Mouse (Mus musculus): ENCODE measurements at regions not wholly inside any gene's neighbourhood (a gene's known extent, or its start where the extent isn't known, plus 50 kb on each side); places are given as distances from the start of the nearest gene placed in this dataset.

DNA sequence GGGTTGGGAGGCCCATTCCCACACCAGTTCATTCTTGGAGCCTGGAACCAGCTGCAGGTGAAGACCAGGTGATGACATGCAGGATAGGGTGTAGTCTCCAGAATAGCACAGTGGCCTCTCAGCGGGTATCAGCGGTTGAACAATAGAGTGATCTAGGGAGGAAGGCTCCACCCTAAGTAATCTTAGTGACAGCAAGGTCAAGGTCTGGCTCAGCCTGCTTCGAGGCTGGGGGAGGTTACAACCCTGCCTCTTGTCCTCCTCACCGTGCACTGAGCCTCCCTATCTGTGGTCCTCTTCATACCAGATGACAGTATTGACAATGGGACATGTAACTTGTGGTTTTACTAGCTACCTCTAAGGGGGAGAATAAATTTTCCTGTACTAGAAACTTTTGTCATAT, 1461.1 kb downstream of the 4930444P10Rik start:
- no peak for ATAC-seq (ENCODE audit: insufficient number of reproducible peaks, insufficient read depth, low FRiP score, low read depth)
- no peaks in the 10 kb centered on the region for H3K4me1 ChIP-seq (ENCODE audit: control insufficient read depth, insufficient read depth, low read length)
- WGBS: 44% methylated on average over 4 of the region's 4 CpGs
- no peak overlapping the region for H3K9ac ChIP-seq (replicated peaks; ENCODE audit: low read depth, low read length)
- no peaks in the 10 kb centered on the region for H3K9me3 ChIP-seq (ENCODE audit: control insufficient read depth, low read depth, low read length)
- H3K4me3 ChIP-seq (ENCODE audit: low read depth, low read length): no peak overlapping the region
- H3K4me2 ChIP-seq (replicated peaks; ENCODE audit: low read depth, low read length): no peak overlapping the region
- no peaks in the 10 kb centered on the region for H3K27me3 ChIP-seq (ENCODE audit: control insufficient read depth, insufficient read depth, low read length)
- H3K27ac ChIP-seq (ENCODE audit: low read length): no peak overlapping the region
- no peaks in the 10 kb centered on the region for H3K36me3 ChIP-seq (ENCODE audit: control insufficient read depth, insufficient read depth, low read length)

- H3K27me3 ChIP-seq (ENCODE audit: control insufficient read depth, insufficient read depth, low read length): no peaks in the 10 kb centered on the region
Observed at GRCm38 (mm10) chr1:14627204-14627603, 1465.9 kb downstream of the 4930444P10Rik start.

GRCm38 (mm10) chr1:14626685-14627084, 1466.4 kb downstream of the 4930444P10Rik start:
- H3K27ac ChIP-seq (ENCODE audit: low read length): no peak overlapping the region
- H3K9ac ChIP-seq (replicated peaks; ENCODE audit: low read depth, low read length): no peak overlapping the region
- H3K4me1 ChIP-seq (ENCODE audit: control insufficient read depth, insufficient read depth, low read length): no peaks in the 10 kb centered on the region
- no peaks in the 10 kb centered on the region for H3K36me3 ChIP-seq (ENCODE audit: control insufficient read depth, insufficient read depth, low read length)
- H3K4me3 ChIP-seq (ENCODE audit: low read depth, low read length): no peak overlapping the region
- no peaks in the 10 kb centered on the region for H3K27me3 ChIP-seq (ENCODE audit: control insufficient read depth, insufficient read depth, low read length)
- no peaks in the 10 kb centered on the region for H3K9me3 ChIP-seq (ENCODE audit: control insufficient read depth, low read depth, low read length)
- no peak for ATAC-seq (ENCODE audit: insufficient number of reproducible peaks, insufficient read depth, low FRiP score, low read depth)
- H3K4me2 ChIP-seq (replicated peaks; ENCODE audit: low read depth, low read length): no peak overlapping the region
- 83% methylated on average over 4 of the region's 4 CpGs for WGBS

More at GRCm38 (mm10) chr1:14627204-14627603, 1465.9 kb downstream of the 4930444P10Rik start:
- no peaks in the 10 kb centered on the region for H3K36me3 ChIP-seq (ENCODE audit: control insufficient read depth, insufficient read depth, low read length)
- no peak overlapping the region for H3K4me2 ChIP-seq (replicated peaks; ENCODE audit: low read depth, low read length)
- no peaks in the 10 kb centered on the region for H3K9me3 ChIP-seq (ENCODE audit: control insufficient read depth, low read depth, low read length)
- no peak overlapping the region for H3K9ac ChIP-seq (replicated peaks; ENCODE audit: low read depth, low read length)
- H3K4me3 ChIP-seq (ENCODE audit: low read depth, low read length): no peak overlapping the region
- 69% methylated on average over 6 of the region's 6 CpGs for WGBS
- H3K27ac ChIP-seq (ENCODE audit: low read length): no peak overlapping the region
- no peaks in the 10 kb centered on the region for H3K4me1 ChIP-seq (ENCODE audit: control insufficient read depth, insufficient read depth, low read length)
- ATAC-seq (ENCODE audit: insufficient number of reproducible peaks, insufficient read depth, low FRiP score, low read depth): no peak

GRCm38 (mm10) chr1:14620922-14621430, 1472.1 kb downstream of the 4930444P10Rik start:
- no peaks in the 10 kb centered on the region for H3K36me3 ChIP-seq (ENCODE audit: control insufficient read depth, insufficient read depth, low read length)
- no peak overlapping the region for H3K27ac ChIP-seq (ENCODE audit: low read length)
- H3K27me3 ChIP-seq (ENCODE audit: control insufficient read depth, insufficient read depth, low read length): no peaks in the 10 kb centered on the region
- ATAC-seq (ENCODE audit: insufficient number of reproducible peaks, insufficient read depth, low FRiP score, low read depth): no peak
- no peaks in the 10 kb centered on the region for H3K4me1 ChIP-seq (ENCODE audit: control insufficient read depth, insufficient read depth, low read length)
- 61% methylated on average over 5 of the region's 5 CpGs for WGBS
- H3K9me3 ChIP-seq (ENCODE audit: control insufficient read depth, low read depth, low read length): no peaks in the 10 kb centered on the region
- H3K4me2 ChIP-seq (replicated peaks; ENCODE audit: low read depth, low read length): no peak overlapping the region
- no peak overlapping the region for H3K4me3 ChIP-seq (ENCODE audit: low read depth, low read length)
- H3K9ac ChIP-seq (replicated peaks; ENCODE audit: low read depth, low read length): no peak overlapping the region

- WGBS: 94% methylated on average over 2 of the region's 2 CpGs
- Histone ChIP-seq H3K27me3 (ENCODE audit: control insufficient read depth, insufficient read depth, low read length) (no peaks in the 10 kb centered on the region), H3K27ac (ENCODE audit: low read length) (no peak overlapping the region), H3K36me3 (ENCODE audit: control insufficient read depth, insufficient read depth, low read length) (no peaks in the 10 kb centered on the region), H3K9me3 (ENCODE audit: control insufficient read depth, low read depth, low read length) (no peaks in the 10 kb centered on the region), H3K9ac (replicated peaks; ENCODE audit: low read depth, low read length) (no peak overlapping the region), H3K4me1 (ENCODE audit: control insufficient read depth, insufficient read depth, low read length) (no peaks in the 10 kb centered on the region), H3K4me3 (ENCODE audit: low read depth, low read length) (no peak overlapping the region), H3K4me2 (replicated peaks; ENCODE audit: low read depth, low read length) (no peak overlapping the region)
- no peak for ATAC-seq (ENCODE audit: insufficient number of reproducible peaks, insufficient read depth, low FRiP score, low read depth)
Observed at GRCm38 (mm10) chr1:14613232-14613894, 1479.8 kb downstream of the 4930444P10Rik start.

GRCm38 (mm10) chr1:14609054-14609453, 1484.1 kb downstream of the 4930444P10Rik start:
- WGBS: 13% methylated on average over 2 of the region's 2 CpGs
- Histone ChIP-seq H3K9ac (replicated peaks; ENCODE audit: low read depth, low read length) (no peak overlapping the region), H3K4me2 (replicated peaks; ENCODE audit: low read depth, low read length) (no peak overlapping the region), H3K36me3 (ENCODE audit: control insufficient read depth, insufficient read depth, low read length) (no peaks in the 10 kb centered on the region), H3K4me1 (ENCODE audit: control insufficient read depth, insufficient read depth, low read length) (no peaks in the 10 kb centered on the region), H3K9me3 (ENCODE audit: control insufficient read depth, low read depth, low read length) (no peaks in the 10 kb centered on the region), H3K4me3 (ENCODE audit: low read depth, low read length) (no peak overlapping the region), H3K27me3 (ENCODE audit: control insufficient read depth, insufficient read depth, low read length) (no peaks in the 10 kb centered on the region), H3K27ac (ENCODE audit: low read length) (no peak overlapping the region)
- ATAC-seq (ENCODE audit: insufficient number of reproducible peaks, insufficient read depth, low FRiP score, low read depth): no peak

DNA sequence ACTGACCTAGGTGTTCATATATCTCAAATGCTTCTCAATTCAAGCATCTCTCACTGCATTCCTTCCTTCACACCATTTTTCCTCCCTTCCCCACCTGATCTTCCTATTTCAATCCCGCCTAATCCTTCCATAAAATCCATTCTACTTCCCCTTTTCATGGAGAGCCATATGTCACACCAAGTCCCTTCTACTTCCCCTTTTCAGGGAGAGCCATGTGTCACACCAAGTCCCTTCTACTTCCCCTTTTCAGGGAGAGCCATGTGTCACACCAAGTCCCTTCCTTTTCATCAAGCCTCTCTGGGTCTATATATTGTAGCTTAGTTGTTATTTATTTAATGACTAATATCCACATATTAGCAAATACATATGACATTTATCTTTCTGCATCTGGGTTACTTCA, 1497.2 kb downstream of the 4930444P10Rik start:
- 76% methylated on average over 1 of the region's 1 CpGs for WGBS
- Histone ChIP-seq H3K36me3 (ENCODE audit: control insufficient read depth, insufficient read depth, low read length) (no peaks in the 10 kb centered on the region), H3K27me3 (ENCODE audit: control insufficient read depth, insufficient read depth, low read length) (no peaks in the 10 kb centered on the region), H3K9ac (replicated peaks; ENCODE audit: low read depth, low read length) (no peak overlapping the region), H3K4me3 (ENCODE audit: low read depth, low read length) (no peak overlapping the region), H3K9me3 (ENCODE audit: control insufficient read depth, low read depth, low read length) (no peaks in the 10 kb centered on the region), H3K4me1 (ENCODE audit: control insufficient read depth, insufficient read depth, low read length) (no peaks in the 10 kb centered on the region), H3K27ac (ENCODE audit: low read length) (no peak overlapping the region), H3K4me2 (replicated peaks; ENCODE audit: low read depth, low read length) (no peak overlapping the region)
- ATAC-seq (ENCODE audit: insufficient number of reproducible peaks, insufficient read depth, low FRiP score, low read depth): no peak

DNA sequence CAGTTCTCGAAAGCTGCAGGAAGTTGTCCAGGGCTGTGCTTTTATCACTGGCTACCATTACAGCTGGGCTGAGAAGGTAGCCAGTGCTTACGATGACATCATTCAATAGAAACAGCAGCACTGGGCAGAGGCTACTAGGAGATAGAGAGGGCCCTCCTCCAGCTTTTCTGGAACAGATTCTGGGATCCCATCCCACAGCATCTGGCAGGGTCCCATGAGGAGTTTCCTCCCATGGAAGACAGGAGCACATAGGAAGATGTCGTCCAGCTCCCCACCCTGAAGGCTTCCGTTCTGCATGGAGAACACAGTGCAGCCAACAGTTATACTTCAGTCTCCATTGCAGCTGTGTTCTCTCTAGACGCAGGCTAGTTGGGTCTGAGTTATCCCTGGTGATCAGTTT, 1503.2 kb downstream of the 4930444P10Rik start:
- Histone ChIP-seq H3K9ac (replicated peaks; ENCODE audit: low read depth, low read length) (no peak overlapping the region), H3K27ac (ENCODE audit: low read length) (no peak overlapping the region), H3K27me3 (ENCODE audit: control insufficient read depth, insufficient read depth, low read length) (no peaks in the 10 kb centered on the region), H3K4me2 (replicated peaks; ENCODE audit: low read depth, low read length) (no peak overlapping the region), H3K9me3 (ENCODE audit: control insufficient read depth, low read depth, low read length) (no peaks in the 10 kb centered on the region), H3K4me1 (ENCODE audit: control insufficient read depth, insufficient read depth, low read length) (no peaks in the 10 kb centered on the region), H3K4me3 (ENCODE audit: low read depth, low read length) (no peak overlapping the region), H3K36me3 (ENCODE audit: control insufficient read depth, insufficient read depth, low read length) (no peaks in the 10 kb centered on the region)
- ATAC-seq (ENCODE audit: insufficient number of reproducible peaks, insufficient read depth, low FRiP score, low read depth): no peak
- whole genome bisulfite sequencing: 79% methylated on average over 5 of the region's 5 CpGs

DNA sequence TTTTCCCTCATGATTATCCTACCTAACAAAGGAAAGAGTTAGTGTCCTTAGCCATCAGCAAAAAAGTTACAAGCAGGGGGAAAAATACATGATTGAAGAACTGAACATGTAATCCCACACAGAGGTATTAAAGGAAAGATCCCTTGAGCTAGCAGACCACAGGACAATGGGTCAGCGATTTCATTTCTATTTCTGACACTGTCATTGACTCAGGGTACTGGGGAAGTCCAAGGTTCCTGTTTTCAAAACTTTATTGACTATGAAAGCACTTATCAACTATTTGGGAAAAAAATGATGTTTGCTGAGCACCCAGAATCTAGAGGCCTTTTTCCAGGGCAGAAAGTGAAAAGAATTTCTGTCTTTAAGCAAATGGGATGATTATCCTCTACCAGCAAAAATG, 1513.7 kb downstream of the 4930444P10Rik start:
- H3K27me3 ChIP-seq (ENCODE audit: control insufficient read depth, insufficient read depth, low read length): no peaks in the 10 kb centered on the region
- no peaks in the 10 kb centered on the region for H3K9me3 ChIP-seq (ENCODE audit: control insufficient read depth, low read depth, low read length)
- no peak overlapping the region for H3K27ac ChIP-seq (ENCODE audit: low read length)
- no peak overlapping the region for H3K4me2 ChIP-seq (replicated peaks; ENCODE audit: low read depth, low read length)
- ATAC-seq (ENCODE audit: insufficient number of reproducible peaks, insufficient read depth, low FRiP score, low read depth): no peak
- H3K36me3 ChIP-seq (ENCODE audit: control insufficient read depth, insufficient read depth, low read length): no peaks in the 10 kb centered on the region
- no peak overlapping the region for H3K9ac ChIP-seq (replicated peaks; ENCODE audit: low read depth, low read length)
- H3K4me1 ChIP-seq (ENCODE audit: control insufficient read depth, insufficient read depth, low read length): no peaks in the 10 kb centered on the region
- 82% methylated on average over 1 of the region's 1 CpGs for WGBS
- H3K4me3 ChIP-seq (ENCODE audit: low read depth, low read length): no peak overlapping the region

Data from stomach, embryonic 14.5 days (tissue).